Mouse (Mus musculus) G1E (cell line): ENCODE results near the gene Ftsj1.

Experiments used
- CTCF ChIP-seq: IDR thresholded peaks from 2 replicates; pipeline ENCODE4 v1.5.1; 2012; ENCODE audit warnings: low read depth, low read length, inconsistent platforms, mixed read lengths
- GATA1 ChIP-seq: IDR thresholded peaks from 2 replicates; pipeline ENCODE4 v1.6.1; 2012; ENCODE audit warnings: borderline replicate concordance, low read length, inconsistent platforms, mixed read lengths
- GATA2 ChIP-seq: IDR thresholded peaks from 2 replicates; pipeline ENCODE4 v1.6.1; 2012; ENCODE audit warnings: low read depth, low read length, inconsistent platforms, borderline replicate concordance
- POLR2AphosphoS5 ChIP-seq: IDR thresholded peaks from 2 replicates; pipeline ENCODE4 v1.6.1; 2012; ENCODE audit warnings: low read depth, low read length, inconsistent platforms; ENCODE audit not compliant: insufficient replicate concordance
- TAL1 ChIP-seq: conservative IDR thresholded peaks from 2 replicates; pipeline ENCODE4 v1.6.1; 2012; ENCODE audit warnings: low read depth, low read length, inconsistent platforms, mixed read lengths

- TF ChIP-seq CTCF, result no peak
- no peak for TF ChIP-seq GATA1
- TF ChIP-seq TAL1, result no peak
- TF ChIP-seq POLR2AphosphoS5, result no peak
- TF ChIP-seq GATA2, result no peak
These were observed 18.6 kb downstream of the Ftsj1 start for GRCm38 (mm10) chrX:8233602-8234001.
